Mouse (Mus musculus): ENCODE data around the gene Pgr15l. TPM values are rescaled to one million over a fixed set of nuclear protein-coding genes. Genes with fewer than 3 reads are reported as not detected.

Gene Pgr15l
- total RNA-seq (2018; cell fraction: chromatin; rRNA removed) = not detected
- not detected for total RNA-seq (2018; cell fraction: cytosol; rRNA removed)
- total RNA-seq (2018; cell fraction: nucleus; rRNA removed) = not detected
- not detected in 3 replicates for polyA plus RNA-seq (2018)

- WGBS (ENCODE audit: missing documents) = 29% methylated on average over 15 of the region's 20 CpGs
Measured at GRCm38 (mm10) chrX:97072369-97072768, at the start of gene Pgr15l. Gene Pgr15l, plus strand, starts transcription at chrX:97072596.

GRCm38 (mm10) chrX:97027540-97027939, 44.9 kb upstream of the Pgr15l start:
- Histone ChIP-seq H3K79me2 (ENCODE audit: inconsistent target) (no peaks in the 10 kb centered on the region), H3K4me3 (ENCODE audit: inconsistent target) (no peak overlapping the region), H3K36me3 (ENCODE audit: inconsistent target) (no peaks in the 10 kb centered on the region), H3K27ac (no peak overlapping the region)

More at GRCm38 (mm10) chrX:97072369-97072768, at the start of gene Pgr15l:
- no peak within 1 kb of the TSS for H3K4me3 ChIP-seq (ENCODE audit: inconsistent target)
- H3K27ac ChIP-seq = no peak within 1 kb of the TSS
- no peaks in the 10 kb centered on the region for H3K36me3 ChIP-seq (ENCODE audit: inconsistent target)
- H3K79me2 ChIP-seq (ENCODE audit: inconsistent target) = no peaks in the 10 kb centered on the region

GRCm38 (mm10) chrX:97069816-97070215, 2.6 kb upstream of the Pgr15l start:
- Histone ChIP-seq H3K4me3 (ENCODE audit: inconsistent target) (no peak overlapping the region), H3K27ac (no peak overlapping the region), H3K36me3 (ENCODE audit: inconsistent target) (no peaks in the 10 kb centered on the region), H3K79me2 (ENCODE audit: inconsistent target) (no peaks in the 10 kb centered on the region)
- WGBS (ENCODE audit: missing documents) = 20% methylated on average over 9 of the region's 11 CpGs

Measured in macrophage (primary cell).